Mouse (Mus musculus) E14TG2a.4 (cell line): ENCODE data around the gene Mb.

ENCODE experiments used
- CTCF ChIP-seq: conservative IDR thresholded peaks from 2 replicates; pipeline ENCODE4 v1.5.1; 2014; ENCODE audit warnings: low read length
- NANOG ChIP-seq: IDR thresholded peaks from 2 replicates; pipeline ENCODE4 v1.6.1; 2014; ENCODE audit warnings: borderline replicate concordance, low read length, mixed read lengths

- TF ChIP-seq CTCF (no peak), NANOG (no peak)
Observed at GRCm38 (mm10) chr15:77039211-77039700, 11.2 kb downstream of the Mb start.
